Mouse (Mus musculus): ENCODE measurements at regions not wholly inside any gene's neighbourhood (a gene's known extent, or its start where the extent isn't known, plus 50 kb on each side); places are given as distances from the start of the nearest gene placed in this dataset.

DNA sequence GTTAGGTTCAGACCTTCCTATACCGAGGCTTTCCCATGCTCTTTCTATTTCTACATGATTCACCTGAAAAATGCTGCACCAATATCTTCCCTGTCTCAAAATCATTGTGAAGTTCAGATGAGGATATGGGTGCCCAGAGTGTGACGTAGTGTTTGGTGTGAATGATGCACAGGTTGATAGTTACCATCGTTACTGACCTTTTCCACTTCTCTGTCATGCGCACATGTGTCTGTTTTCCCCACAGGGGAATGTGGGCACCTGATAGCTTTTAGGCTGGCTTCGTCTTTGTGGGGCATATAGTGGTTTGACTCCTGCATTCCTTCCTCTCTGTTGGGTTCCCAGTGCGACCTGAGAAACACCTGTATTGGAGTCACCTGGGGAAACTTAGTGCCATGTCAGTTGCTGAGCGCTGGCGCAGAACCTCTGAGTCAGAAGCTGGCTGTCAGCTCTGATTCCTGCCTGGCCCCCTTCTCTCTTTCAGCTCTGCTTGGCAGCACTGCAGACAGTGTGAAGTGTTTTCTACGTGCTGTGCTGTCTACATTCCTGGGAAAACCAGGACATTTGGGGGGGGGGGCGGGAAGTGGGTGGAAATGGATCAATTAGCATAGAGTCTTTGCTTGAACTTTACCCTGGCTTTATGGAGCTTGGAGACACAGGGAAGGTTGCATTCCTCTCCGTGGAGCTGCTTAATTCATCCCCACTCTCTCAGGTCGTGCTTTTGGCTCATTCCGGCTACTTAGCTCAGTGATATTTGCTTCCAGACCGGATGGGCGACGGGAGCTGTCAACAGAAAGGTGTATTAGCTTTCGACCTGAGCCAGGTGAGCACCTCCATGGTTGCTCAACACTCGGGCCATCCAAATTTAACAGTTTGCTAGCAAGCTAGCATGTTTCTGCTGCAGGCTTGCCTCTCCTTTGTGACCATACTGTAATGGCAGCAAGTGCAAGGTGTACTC lies 1281.4 kb upstream of the A1bg start:
- H3K9ac ChIP-seq (ENCODE audit: insufficient read depth, low read depth, low read length, poor library complexity, severe bottlenecking): no peak overlapping the region
- in situ Hi-C loops (cut with MboI; ENCODE audit: low sequenced_read_pairs in 2 of 2, unreplicated experiment in 2 of 2): no loop called here
- no peak overlapping the region for H3K27ac ChIP-seq (ENCODE audit: insufficient read depth, low read depth, low read length, poor library complexity, severe bottlenecking)
- no peak for DNase-seq (ENCODE audit: low read depth, low spot score)
- H3K4me3 ChIP-seq (ENCODE audit: insufficient read depth in 1 of 2, low read depth in 1 of 2, low read length in 2 of 2, poor library complexity in 1 of 2, severe bottlenecking in 1 of 2): no peak overlapping the region
- H3K36me3 ChIP-seq (ENCODE audit: control insufficient read depth, insufficient read depth, low read length, poor library complexity, severe bottlenecking): peaks cover 23% of the 10 kb centered on the region; the same call in 1 of the 2 replicates
- peaks cover 0 to 4% of the 10 kb centered on the region in 2 experiments; a peak in 1 of 4 replicates for H3K4me1 ChIP-seq (ENCODE audit: control insufficient read depth in 2 of 2, insufficient read depth in 2 of 2, low read length in 2 of 2, poor library complexity in 1 of 2)
- TF ChIP-seq ZNF384 (IDR thresholded peaks at IDR 0.05; ENCODE audit: low read depth, low read length) (no peak), MAFK (IDR thresholded peaks at IDR 0.05; ENCODE audit: insufficient read depth, low read depth, low read length) (no peak), ZC3H11A (IDR thresholded peaks at IDR 0.05; ENCODE audit: borderline replicate concordance, low read depth, low read length) (no peak), HCFC1 (IDR thresholded peaks at IDR 0.05; ENCODE audit: borderline replicate concordance, insufficient read depth, low read length) (no peak), CHD2 (IDR thresholded peaks at IDR 0.05; ENCODE audit: low read depth, low read length) (no peak)
- no peaks in the 10 kb centered on the region for H3K9me3 ChIP-seq (ENCODE audit: control insufficient read depth, insufficient read depth, low read depth, low read length)

DNA sequence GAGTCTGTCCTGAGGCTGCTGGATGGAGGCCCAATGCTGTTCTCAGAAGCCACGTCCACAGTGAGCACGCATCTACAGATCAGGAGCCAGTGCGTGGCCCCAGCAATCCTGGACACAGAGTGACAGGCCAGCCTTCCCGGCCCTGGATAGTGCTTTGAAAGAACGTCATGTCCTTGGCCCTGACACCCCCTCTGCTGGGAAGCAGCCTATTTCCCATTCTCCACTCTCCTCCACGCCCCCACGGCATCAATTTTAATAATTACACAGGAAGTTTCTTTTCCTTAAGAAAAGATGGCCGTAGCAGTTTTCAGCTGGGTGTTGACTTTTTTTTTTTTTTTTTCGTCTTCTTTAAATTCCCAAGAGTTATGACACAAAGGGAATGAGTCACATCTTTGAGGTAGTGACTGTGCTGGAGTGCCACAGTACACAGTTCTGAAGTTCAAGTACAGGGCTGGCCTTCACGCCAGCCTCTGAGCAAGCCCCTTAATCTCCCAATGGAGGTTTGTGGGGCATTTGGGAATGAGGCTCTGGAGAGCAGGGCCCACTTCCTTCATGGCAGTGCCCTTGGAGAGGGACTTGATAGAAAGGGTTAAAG lies 1280.1 kb upstream of the A1bg start:
- H3K9me3 ChIP-seq (ENCODE audit: control insufficient read depth, insufficient read depth, low read depth, low read length): no peaks in the 10 kb centered on the region
- peaks cover 0 to 4% of the 10 kb centered on the region in 2 experiments; a peak in 1 of 4 replicates for H3K4me1 ChIP-seq (ENCODE audit: control insufficient read depth in 2 of 2, insufficient read depth in 2 of 2, low read length in 2 of 2, poor library complexity in 1 of 2)
- no peak overlapping the region for H3K27ac ChIP-seq (ENCODE audit: insufficient read depth, low read depth, low read length, poor library complexity, severe bottlenecking)
- H3K9ac ChIP-seq (ENCODE audit: insufficient read depth, low read depth, low read length, poor library complexity, severe bottlenecking): no peak overlapping the region
- no peak overlapping the region for H3K4me3 ChIP-seq (ENCODE audit: insufficient read depth in 1 of 2, low read depth in 1 of 2, low read length in 2 of 2, poor library complexity in 1 of 2, severe bottlenecking in 1 of 2)
- in situ Hi-C loops (cut with MboI; ENCODE audit: low sequenced_read_pairs in 2 of 2, unreplicated experiment in 2 of 2): no loop called here
- peaks cover 20% of the 10 kb centered on the region; the same call in 1 of the 2 replicates for H3K36me3 ChIP-seq (ENCODE audit: control insufficient read depth, insufficient read depth, low read length, poor library complexity, severe bottlenecking)
- TF ChIP-seq ZC3H11A (IDR thresholded peaks at IDR 0.05; ENCODE audit: borderline replicate concordance, low read depth, low read length) (no peak), ZNF384 (IDR thresholded peaks at IDR 0.05; ENCODE audit: low read depth, low read length) (no peak), HCFC1 (IDR thresholded peaks at IDR 0.05; ENCODE audit: borderline replicate concordance, insufficient read depth, low read length) (no peak), MAFK (IDR thresholded peaks at IDR 0.05; ENCODE audit: insufficient read depth, low read depth, low read length) (no peak), CHD2 (IDR thresholded peaks at IDR 0.05; ENCODE audit: low read depth, low read length) (no peak)
- no peak for DNase-seq (ENCODE audit: low read depth, low spot score)

DNA sequence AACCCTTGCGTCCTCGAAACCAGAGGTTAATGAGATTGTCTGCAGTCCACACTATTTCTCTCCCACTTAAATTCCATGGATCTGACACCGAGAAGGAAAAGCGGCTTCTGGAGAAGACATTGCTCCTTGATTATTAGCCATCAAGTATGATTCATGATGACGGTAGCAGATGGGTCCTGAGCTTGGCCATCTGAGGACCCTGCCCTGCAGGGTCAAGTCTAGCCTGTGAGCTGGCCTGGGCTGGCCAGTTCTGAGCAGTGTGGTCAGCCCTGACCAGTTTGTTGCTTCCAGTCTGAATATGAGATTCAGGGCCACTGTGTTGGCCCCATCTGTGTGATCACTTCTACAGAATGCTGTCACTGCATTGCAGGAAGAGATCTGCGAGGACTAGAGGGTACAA lies 1275.9 kb upstream of the A1bg start:
- DNase-seq (ENCODE audit: low read depth, low spot score): no peak
- in situ Hi-C loops (cut with MboI; ENCODE audit: low sequenced_read_pairs in 2 of 2, unreplicated experiment in 2 of 2): no loop called here
- no peak overlapping the region for H3K9ac ChIP-seq (ENCODE audit: insufficient read depth, low read depth, low read length, poor library complexity, severe bottlenecking)
- H3K27ac ChIP-seq (ENCODE audit: insufficient read depth, low read depth, low read length, poor library complexity, severe bottlenecking): no peak overlapping the region
- no peaks in the 10 kb centered on the region for H3K4me1 ChIP-seq (ENCODE audit: control insufficient read depth in 2 of 2, insufficient read depth in 2 of 2, low read length in 2 of 2, poor library complexity in 1 of 2)
- H3K9me3 ChIP-seq (ENCODE audit: control insufficient read depth, insufficient read depth, low read depth, low read length): no peaks in the 10 kb centered on the region
- no peak overlapping the region for H3K4me3 ChIP-seq (ENCODE audit: insufficient read depth in 1 of 2, low read depth in 1 of 2, low read length in 2 of 2, poor library complexity in 1 of 2, severe bottlenecking in 1 of 2)
- no peak for TF ChIP-seq ZC3H11A (IDR thresholded peaks at IDR 0.05; ENCODE audit: borderline replicate concordance, low read depth, low read length)
- TF ChIP-seq MAFK (IDR thresholded peaks at IDR 0.05; ENCODE audit: insufficient read depth, low read depth, low read length): no peak
- TF ChIP-seq CHD2 (IDR thresholded peaks at IDR 0.05; ENCODE audit: low read depth, low read length): no peak
- no peak for TF ChIP-seq HCFC1 (IDR thresholded peaks at IDR 0.05; ENCODE audit: borderline replicate concordance, insufficient read depth, low read length)
- no peak for TF ChIP-seq ZNF384 (IDR thresholded peaks at IDR 0.05; ENCODE audit: low read depth, low read length)
- peaks cover 7% of the 10 kb centered on the region; the same call in 1 of the 2 replicates for H3K36me3 ChIP-seq (ENCODE audit: control insufficient read depth, insufficient read depth, low read length, poor library complexity, severe bottlenecking)

DNA sequence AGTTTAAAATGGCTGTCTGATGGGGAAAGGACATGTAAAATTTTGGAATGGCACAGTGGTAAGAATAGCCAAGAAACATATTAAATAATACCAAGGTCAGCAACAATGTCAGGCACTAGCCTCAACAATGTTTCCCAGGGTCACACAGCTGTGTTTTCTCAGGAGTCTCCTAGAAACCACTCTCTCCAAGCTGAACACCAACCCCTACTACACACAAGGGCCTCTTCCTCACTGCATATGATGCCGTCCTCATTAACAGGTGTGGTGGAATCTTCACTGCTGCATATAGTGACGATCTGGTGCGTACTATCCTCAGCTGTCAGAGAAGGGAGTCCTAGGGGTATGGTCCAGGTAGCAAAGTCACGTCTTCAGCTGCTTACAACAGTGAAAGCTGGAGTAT lies 1275.4 kb upstream of the A1bg start:
- Histone ChIP-seq H3K9ac (ENCODE audit: insufficient read depth, low read depth, low read length, poor library complexity, severe bottlenecking) (no peak overlapping the region), H3K36me3 (ENCODE audit: control insufficient read depth, insufficient read depth, low read length, poor library complexity, severe bottlenecking) (peaks cover 7% of the 10 kb centered on the region; the same call in 1 of the 2 replicates), H3K4me3 (ENCODE audit: insufficient read depth in 1 of 2, low read depth in 1 of 2, low read length in 2 of 2, poor library complexity in 1 of 2, severe bottlenecking in 1 of 2) (no peak overlapping the region), H3K9me3 (ENCODE audit: control insufficient read depth, insufficient read depth, low read depth, low read length) (no peaks in the 10 kb centered on the region), H3K4me1 (ENCODE audit: control insufficient read depth in 2 of 2, insufficient read depth in 2 of 2, low read length in 2 of 2, poor library complexity in 1 of 2) (no peaks in the 10 kb centered on the region), H3K27ac (ENCODE audit: insufficient read depth, low read depth, low read length, poor library complexity, severe bottlenecking) (no peak overlapping the region)
- in situ Hi-C loops (cut with MboI; ENCODE audit: low sequenced_read_pairs in 2 of 2, unreplicated experiment in 2 of 2): no loop called here
- DNase-seq (ENCODE audit: low read depth, low spot score): no peak
- no peak for TF ChIP-seq CHD2 (IDR thresholded peaks at IDR 0.05; ENCODE audit: low read depth, low read length)

Measured in ES-E14 (cell line).